Mouse (Mus musculus) CD4-positive, CD25-positive, alpha-beta regulatory T cell, adult 2 months (primary cell): ENCODE measurements around the gene Mtor.

Experiments
- DNase-seq: peaks from one replicate; pipeline ENCODE4 v3.0.0-alpha.2; 2012; ENCODE audit warnings: low read depth, low spot score

Gene Mtor

GRCm38 (mm10) chr4:148531341-148531740 lies 82.9 kb downstream of the Mtor start:
- no peak for DNase-seq

GRCm38 (mm10) chr4:148532516-148532915 lies 84.1 kb downstream of the Mtor start:
- no peak for DNase-seq

GRCm38 (mm10) chr4:148533613-148534328 lies 85.4 kb downstream of the Mtor start:
- DNase-seq: no peak

GRCm38 (mm10) chr4:148535876-148536275 lies 87.5 kb downstream of the Mtor start:
- no peak for DNase-seq

- no peak for DNase-seq
These were observed 100.7 kb downstream of the Mtor start for GRCm38 (mm10) chr4:148549106-148549505.

GRCm38 (mm10) chr4:148557766-148558165 lies 109.4 kb downstream of the Mtor start:
- DNase-seq: no peak

- DNase-seq: peak; percentile 96
These were observed 110.0 kb downstream of the Mtor start, which contains the start of gene Exosc10 for GRCm38 (mm10) chr4:148558297-148559000. Gene Exosc10, plus strand, starts transcription at chr4:148558429.

GRCm38 (mm10) chr4:148562676-148563075 lies 114.3 kb downstream of the Mtor start:
- DNase-seq: no peak

- no peak for DNase-seq
These were observed 115.2 kb downstream of the Mtor start for GRCm38 (mm10) chr4:148563595-148563994.

GRCm38 (mm10) chr4:148570138-148570537 lies 121.7 kb downstream of the Mtor start:
- DNase-seq: no peak

GRCm38 (mm10) chr4:148570693-148571295 lies 122.4 kb downstream of the Mtor start:
- DNase-seq: no peak

- no peak for DNase-seq
These were observed 124.8 kb downstream of the Mtor start for GRCm38 (mm10) chr4:148573222-148573621.

- DNase-seq: no peak
These were observed 132.4 kb downstream of the Mtor start for GRCm38 (mm10) chr4:148580765-148581164.

- no peak for DNase-seq
These were observed 133.0 kb downstream of the Mtor start for GRCm38 (mm10) chr4:148581422-148581821.

GRCm38 (mm10) chr4:148583257-148583656 lies 134.8 kb downstream of the Mtor start:
- no peak for DNase-seq

GRCm38 (mm10) chr4:148586648-148587047 lies 138.2 kb downstream of the Mtor start:
- DNase-seq: no peak

GRCm38 (mm10) chr4:148588793-148589192 lies 140.4 kb downstream of the Mtor start:
- no peak for DNase-seq

- no peak for DNase-seq
These were observed 141.2 kb downstream of the Mtor start for GRCm38 (mm10) chr4:148589565-148589964.

- peak; percentile 25 for DNase-seq
These were observed 142.2 kb downstream of the Mtor start for GRCm38 (mm10) chr4:148590421-148591170.

- DNase-seq: peak; percentile 97
These were observed 142.8 kb downstream of the Mtor start, which contains the start of gene Srm for GRCm38 (mm10) chr4:148591171-148591630. Gene Srm, plus strand, starts transcription at chr4:148591503.

GRCm38 (mm10) chr4:148591637-148592380 lies 143.4 kb downstream of the Mtor start:
- DNase-seq: no peak
